Mouse (Mus musculus) lung, adult 2 months (tissue): ENCODE measurements at regions not wholly inside any gene's neighbourhood (a gene's known extent, or its start where the extent isn't known, plus 50 kb on each side); places are given as distances from the start of the nearest gene placed in this dataset.

ENCODE experiments used
- DNase-seq: peaks from one replicate; pipeline ENCODE4 v3.0.0; 2022
- H3K4me1 ChIP-seq: fragments of 200-500 bp; 2 replicates; pipeline ENCODE4 v1.6.1; 2011; ENCODE audit warnings: low read length; ENCODE audit not compliant: control insufficient read depth, insufficient read depth
- H3K4me3 ChIP-seq: fragments of 200-500 bp; replicated peaks from 2 replicates; pipeline ENCODE3; 2011; ENCODE audit warnings: low read depth, mild to moderate bottlenecking, control low read depth, low read length; ENCODE audit errors: extremely low read depth
- CTCF ChIP-seq: fragments of 200-500 bp; IDR thresholded peaks from 2 replicates; pipeline ENCODE4 v1.5.1; 2011; ENCODE audit warnings: mild to moderate bottlenecking, low read length, control low read depth; ENCODE audit not compliant: insufficient read depth
- POLR2A ChIP-seq: fragments of 200-500 bp; IDR thresholded peaks from 2 replicates; pipeline ENCODE4 v1.6.1; 2011; ENCODE audit warnings: low read depth, mild to moderate bottlenecking, control low read depth, low read length, borderline replicate concordance; ENCODE audit errors: extremely low read depth
- WGBS: fragments of 180-500 bp; shearing (Covaris S2); methylation state at CpG from one replicate; pipeline ENCODE4 v1.1.7; 2018; 5-methylcytosine and 5-hydroxymethylcytosine counted together

DNA sequence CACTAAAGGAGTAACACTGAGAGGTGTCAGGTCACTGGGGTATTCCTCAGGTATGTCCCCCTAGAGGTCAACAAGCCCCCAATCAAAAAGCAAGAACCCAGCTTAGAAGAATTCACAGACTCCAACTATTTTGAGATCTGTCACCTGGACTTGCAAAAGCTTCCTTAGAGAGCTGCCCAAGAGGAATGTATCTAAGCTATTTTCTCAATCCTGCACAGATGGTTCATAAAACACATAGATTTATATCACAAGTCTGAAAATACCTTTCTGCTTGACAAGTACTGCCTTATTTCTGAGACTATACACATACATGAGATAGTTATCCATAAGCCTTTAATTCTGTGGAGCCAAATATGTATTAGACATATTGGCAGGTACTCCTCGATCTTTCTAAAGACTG lies 342.1 kb upstream of the Klf6 start:
- no peak for TF ChIP-seq POLR2A
- TF ChIP-seq CTCF, result no peak
- 94% methylated on average over 1 of the region's 1 CpGs for WGBS
- H3K4me3 ChIP-seq, result no peak overlapping the region
- H3K4me1 ChIP-seq, result no peaks in the 10 kb centered on the region
- no peak for DNase-seq

GRCm38 (mm10) chr13:5519600-5519999 lies 341.7 kb upstream of the Klf6 start:
- no peaks in the 10 kb centered on the region for H3K4me1 ChIP-seq
- H3K4me3 ChIP-seq, result no peak overlapping the region
- DNase-seq, result no peak
- WGBS, result 66% methylated on average over 1 of the region's 1 CpGs
- TF ChIP-seq CTCF, result no peak

DNA sequence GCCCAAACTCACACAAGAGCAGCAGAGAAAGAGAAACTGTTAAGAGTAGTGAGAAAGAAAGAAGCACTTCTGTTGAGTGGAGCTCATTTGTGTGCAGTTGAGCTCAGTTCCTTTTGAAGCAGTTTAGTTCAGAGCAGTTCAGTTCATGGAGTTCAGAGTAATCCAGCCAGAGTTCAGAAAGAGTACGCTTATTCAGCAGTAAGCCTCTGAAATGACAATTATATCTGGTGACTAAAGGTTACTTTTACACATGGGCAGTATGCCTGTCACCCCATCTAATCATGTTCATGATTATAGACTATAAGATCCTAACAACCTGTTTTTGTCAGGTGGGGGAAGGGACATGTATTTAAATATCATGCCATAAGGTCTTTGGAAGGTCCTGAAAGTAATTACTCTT lies 333.9 kb upstream of the Klf6 start:
- no peak for TF ChIP-seq CTCF
- TF ChIP-seq POLR2A, result no peak
- Histone ChIP-seq H3K4me3 (no peak overlapping the region), H3K4me1 (no peaks in the 10 kb centered on the region)
- DNase-seq, result no peak
- WGBS, result 98% methylated on average over 1 of the region's 1 CpGs

DNA sequence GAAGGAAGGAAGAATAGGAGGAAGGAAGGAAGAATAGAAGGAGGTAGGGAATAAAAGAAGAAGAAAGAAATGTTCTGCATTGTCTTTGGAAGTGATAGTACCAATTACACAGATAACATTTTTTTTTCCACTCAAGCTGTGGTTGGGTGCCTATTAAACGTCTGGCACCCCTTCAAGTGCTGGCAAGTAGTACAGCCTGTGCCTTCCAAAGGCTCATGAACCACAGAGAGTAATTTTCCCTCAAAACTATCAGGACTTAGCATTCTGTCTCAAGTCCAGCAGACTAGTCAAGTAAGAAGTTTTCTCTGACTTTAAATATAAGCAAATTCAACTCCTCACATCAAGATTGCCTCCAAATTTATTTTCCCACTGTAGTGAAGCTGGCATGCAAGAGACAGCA lies 321.0 kb upstream of the Klf6 start:
- TF ChIP-seq POLR2A (no peak), CTCF (no peak)
- no peak for DNase-seq
- Histone ChIP-seq H3K4me1 (no peaks in the 10 kb centered on the region), H3K4me3 (no peak overlapping the region)
- 48% methylated on average over 1 of the region's 1 CpGs for WGBS

DNA sequence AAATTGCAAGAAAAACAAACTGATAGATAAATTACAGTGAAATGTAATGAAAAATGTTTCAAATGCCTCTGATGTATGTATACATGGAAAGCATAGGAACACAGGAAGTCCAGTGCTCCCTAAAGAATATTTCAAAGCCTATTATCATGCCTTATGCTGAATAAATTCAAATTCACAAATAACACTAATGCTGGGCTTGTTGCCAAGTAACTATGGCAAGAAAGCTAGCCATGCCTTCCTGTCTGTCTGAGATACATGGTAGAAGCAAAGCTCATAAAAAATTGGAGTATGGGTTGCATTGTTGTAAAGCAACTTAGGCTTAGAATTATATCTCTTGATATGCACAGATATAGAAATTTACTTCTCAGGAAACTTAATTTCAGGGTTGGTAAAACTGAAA lies 315.8 kb upstream of the Klf6 start:
- no peak overlapping the region for H3K4me3 ChIP-seq
- no peak for DNase-seq
- TF ChIP-seq POLR2A (no peak), CTCF (no peak)
- H3K4me1 ChIP-seq, result no peaks in the 10 kb centered on the region; the same call in 1 of the 2 replicates

DNA sequence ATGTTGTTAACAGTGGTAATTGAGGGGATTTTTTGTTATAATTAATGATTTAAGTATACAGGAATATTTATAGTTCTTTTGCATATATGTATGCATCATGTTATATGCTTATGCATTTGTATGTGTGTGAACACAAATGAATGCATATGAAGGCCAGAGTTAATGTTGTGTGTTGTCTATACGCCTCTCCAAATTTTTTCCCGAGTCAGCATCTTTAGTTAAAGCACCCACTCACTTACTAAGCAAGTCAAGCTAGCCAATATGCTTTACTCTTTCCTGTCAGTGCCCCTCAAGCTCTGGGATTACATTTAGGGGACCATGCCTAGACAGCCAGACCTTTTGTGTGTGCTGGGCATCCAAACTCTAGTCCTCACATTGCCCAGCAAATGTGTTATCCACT lies 315.3 kb upstream of the Klf6 start:
- no peaks in the 10 kb centered on the region; the same call in 1 of the 2 replicates for H3K4me1 ChIP-seq
- TF ChIP-seq CTCF (no peak), POLR2A (no peak)
- WGBS, result 92% methylated on average over 2 of the region's 2 CpGs
- H3K4me3 ChIP-seq, result no peak overlapping the region
- no peak for DNase-seq

DNA sequence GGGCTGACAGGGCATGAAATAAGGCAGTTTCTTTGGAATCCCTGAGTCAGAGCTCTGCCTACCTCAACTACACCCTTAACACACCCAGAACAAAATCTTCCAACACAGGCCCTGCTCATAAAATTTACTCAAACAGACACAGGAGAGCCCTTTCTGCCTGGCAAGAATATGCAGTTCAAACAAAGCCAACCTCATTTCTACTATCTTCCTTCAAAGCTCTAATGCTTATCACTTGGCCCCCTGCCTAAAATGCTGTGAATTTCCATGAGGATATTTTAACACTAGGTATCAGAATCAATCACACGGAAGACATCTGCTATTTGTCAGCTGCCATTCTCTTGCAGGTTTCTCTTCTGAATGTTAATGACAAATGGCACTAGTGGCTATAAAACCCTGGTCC lies 314.3 kb upstream of the Klf6 start:
- H3K4me3 ChIP-seq, result no peak overlapping the region
- WGBS, result 75% methylated on average over 1 of the region's 1 CpGs
- TF ChIP-seq CTCF, result no peak
- TF ChIP-seq POLR2A, result no peak
- H3K4me1 ChIP-seq, result no peaks in the 10 kb centered on the region; the same call in 1 of the 2 replicates
- no peak for DNase-seq

DNA sequence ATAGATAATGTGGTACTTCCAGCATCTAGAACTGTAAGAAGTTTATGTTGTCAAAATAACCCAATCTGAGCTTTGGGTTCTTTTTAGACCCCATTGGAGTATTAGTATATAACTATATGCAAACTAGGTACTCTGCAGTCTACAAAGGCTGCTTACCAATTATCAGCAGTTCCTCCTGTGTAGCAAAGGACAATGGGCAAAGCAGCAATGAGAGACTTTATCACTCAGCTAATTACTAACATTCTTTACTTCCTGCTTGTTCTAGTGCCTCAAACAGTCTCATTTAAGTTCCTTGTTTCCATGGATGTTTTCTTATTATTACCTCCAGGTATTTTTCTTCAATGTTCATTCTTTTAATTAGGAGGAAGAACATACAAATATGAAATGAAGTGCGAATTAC lies 312.5 kb upstream of the Klf6 start:
- H3K4me1 ChIP-seq, result no peaks in the 10 kb centered on the region; the same call in 1 of the 2 replicates
- 93% methylated on average over 1 of the region's 1 CpGs for WGBS
- H3K4me3 ChIP-seq, result no peak overlapping the region
- no peak for DNase-seq
- TF ChIP-seq CTCF (no peak), POLR2A (no peak)

DNA sequence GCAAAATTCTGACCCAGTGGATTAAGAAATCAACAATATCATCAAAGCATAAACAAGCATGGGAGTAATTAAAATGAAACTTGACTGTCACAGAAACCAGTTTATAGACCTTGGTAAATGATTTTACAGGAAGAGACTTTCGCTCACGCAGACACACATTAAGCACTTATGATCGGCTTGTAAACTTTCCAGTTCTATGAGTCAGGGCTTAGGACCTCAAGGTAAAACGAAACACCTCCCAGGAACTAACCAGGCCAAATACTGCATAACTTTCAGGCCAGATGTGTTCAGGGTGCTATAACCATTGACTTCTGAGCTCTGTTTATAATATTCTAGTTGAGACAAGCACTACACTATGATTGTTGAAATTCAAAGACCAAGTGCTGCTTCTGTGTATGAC lies 312.1 kb upstream of the Klf6 start:
- TF ChIP-seq POLR2A (no peak), CTCF (no peak)
- 69% methylated on average over 4 of the region's 4 CpGs for WGBS
- Histone ChIP-seq H3K4me1 (no peaks in the 10 kb centered on the region; the same call in 1 of the 2 replicates), H3K4me3 (no peak overlapping the region)
- no peak for DNase-seq

- Histone ChIP-seq H3K4me3 (no peak overlapping the region), H3K4me1 (no peaks in the 10 kb centered on the region; the same call in 1 of the 2 replicates)
- TF ChIP-seq POLR2A, result no peak
- no peak for TF ChIP-seq CTCF
- 94% methylated on average over 7 of the region's 7 CpGs for WGBS
- DNase-seq, result no peak
Observed at GRCm38 (mm10) chr13:5549747-5550146, 311.5 kb upstream of the Klf6 start.

DNA sequence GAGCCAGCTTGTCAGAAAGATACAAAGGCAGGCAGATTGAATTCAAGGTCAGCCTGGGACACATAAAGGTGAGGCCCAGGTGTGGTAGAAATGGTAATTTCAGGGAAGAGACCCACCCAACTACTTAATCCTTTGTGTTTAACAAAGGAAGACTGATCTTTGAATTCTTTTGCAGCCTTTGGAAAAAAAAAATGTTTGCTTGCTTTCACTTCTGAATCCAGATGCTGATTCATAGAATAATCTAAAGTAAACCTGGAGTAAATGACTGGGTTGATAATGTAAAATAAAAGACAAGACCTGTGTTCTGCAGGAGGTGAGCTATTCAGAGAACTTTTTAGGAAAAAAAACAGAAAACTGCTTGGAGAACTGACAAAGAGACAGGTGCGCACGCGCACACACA lies 310.9 kb upstream of the Klf6 start:
- 92% methylated on average over 3 of the region's 3 CpGs for WGBS
- DNase-seq, result no peak
- TF ChIP-seq POLR2A (no peak), CTCF (no peak)
- no peak overlapping the region for H3K4me3 ChIP-seq
- no peaks in the 10 kb centered on the region; the same call in 1 of the 2 replicates for H3K4me1 ChIP-seq
